Mouse (Mus musculus) C2C12 (cell line): ENCODE data around the gene Adora1. TPM values are rescaled to one million over a fixed set of nuclear protein-coding genes. Genes with fewer than 3 reads are reported as not detected.

Experiments
- H3K27me3 ChIP-seq: one replicate; pipeline ENCODE4 v1.6.1; 2011; ENCODE audit not compliant: control insufficient read depth, insufficient read depth, insufficient read length
- H3K36me3 ChIP-seq: one replicate; pipeline ENCODE4 v1.6.1; 2011; ENCODE audit not compliant: control insufficient read depth, insufficient read depth
- H3K4me3 ChIP-seq: one replicate; pipeline ENCODE4 v1.5.1; 2011; ENCODE audit warnings: mild to moderate bottlenecking, control low read depth; ENCODE audit not compliant: poor library complexity, insufficient read depth, severe bottlenecking
- H3K79me2 ChIP-seq: one replicate; pipeline ENCODE4 v1.6.1; 2011; ENCODE audit not compliant: control insufficient read depth, insufficient read depth
- H3K79me3 ChIP-seq: one replicate; pipeline ENCODE4 v1.6.1; 2011; ENCODE audit warnings: low read depth, control low read depth
- H3ac ChIP-seq: one replicate; pipeline ENCODE3; 2011; ENCODE audit warnings: low read depth; ENCODE audit not compliant: control insufficient read depth, insufficient read length
- CEBPB ChIP-seq: IDR thresholded peaks from one replicate; pipeline ENCODE4 v1.6.1; 2011; ENCODE audit warnings: low read depth, mild to moderate bottlenecking, control low read depth, moderate library complexity
- CTCF ChIP-seq: IDR thresholded peaks from one replicate; pipeline ENCODE4 v1.5.1; 2011; ENCODE audit not compliant: control insufficient read depth, insufficient read depth, insufficient read length
- FOSL1 ChIP-seq: IDR thresholded peaks from one replicate; pipeline ENCODE4 v1.8.0; 2011; ENCODE audit warnings: mild to moderate bottlenecking, low read length; ENCODE audit not compliant: poor library complexity, insufficient read depth, severe bottlenecking
- MAX ChIP-seq: IDR thresholded peaks from one replicate; pipeline ENCODE4 v1.6.1; 2011; ENCODE audit warnings: mild to moderate bottlenecking, control low read depth
- MYOD1 ChIP-seq: IDR thresholded peaks from one replicate; pipeline ENCODE4 v1.6.1; 2011; ENCODE audit warnings: low read depth; ENCODE audit not compliant: control insufficient read depth, insufficient read length
- MYOG ChIP-seq: IDR thresholded peaks from one replicate; pipeline ENCODE4 v1.6.1; 2011; ENCODE audit not compliant: control insufficient read depth, insufficient read length; ENCODE audit errors: extremely low read depth
- USF1 ChIP-seq: IDR thresholded peaks from one replicate; pipeline ENCODE4 v1.6.1; 2011; ENCODE audit warnings: low read depth, mild to moderate bottlenecking, control low read depth, moderate library complexity
- polyA plus RNA-seq: library from polyadenylated mRNA; unstranded; fragments of >200 nt; fragmentation: generic; extraction: Trizol; gene quantifications from one replicate; pipeline ENCODE4 v1.2.1, GENCODE M21; 2012; ENCODE audit warnings: missing spikeins

Adora1 gene
- polyA plus RNA-seq, 1 experiment = 0.05 TPM

GRCm38 (mm10) chr1:134151655-134152412, 83.4 kb downstream of the Adora1 start:
- Histone ChIP-seq H3K36me3 (no peaks in the 10 kb centered on the region), H3K79me3 (no peaks in the 10 kb centered on the region), H3ac (no peak overlapping the region), H3K27me3 (peaks cover 22% of the 10 kb centered on the region), H3K4me3 (no peak overlapping the region), H3K79me2 (no peaks in the 10 kb centered on the region)
- TF ChIP-seq CEBPB (no peak), CTCF (peak; percentile 80)

DNA sequence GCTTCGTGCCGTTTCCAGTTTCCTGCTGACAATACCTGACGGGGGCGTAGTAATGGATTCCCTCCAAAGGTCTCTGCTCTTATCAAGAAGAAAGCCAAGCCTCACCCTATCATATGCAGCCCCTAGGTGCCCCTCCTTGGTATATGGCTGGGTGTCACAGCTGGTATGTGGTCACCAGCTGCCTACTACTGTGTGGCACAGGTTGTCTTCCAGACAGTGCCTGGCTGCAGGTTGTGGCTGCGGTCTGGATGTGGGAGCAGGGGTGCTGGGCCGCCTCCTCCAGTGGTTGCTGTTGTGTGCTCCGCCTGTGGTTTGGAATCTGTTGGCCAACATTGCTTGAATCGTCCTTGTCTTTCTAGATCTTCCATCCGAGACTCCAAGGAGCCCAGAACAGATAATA, 84.5 kb downstream of the Adora1 start:
- no peak for TF ChIP-seq MYOG
- no peak for TF ChIP-seq USF1
- TF ChIP-seq CTCF = no peak
- TF ChIP-seq MYOD1 = no peak
- TF ChIP-seq CEBPB = no peak
- no peak for TF ChIP-seq FOSL1
- no peak for TF ChIP-seq MAX
- no peak overlapping the region for H3ac ChIP-seq
- peaks cover 27% of the 10 kb centered on the region for H3K27me3 ChIP-seq
- no peaks in the 10 kb centered on the region for H3K79me3 ChIP-seq
- H3K36me3 ChIP-seq = no peaks in the 10 kb centered on the region
- no peak overlapping the region for H3K4me3 ChIP-seq
- H3K79me2 ChIP-seq = no peaks in the 10 kb centered on the region

DNA sequence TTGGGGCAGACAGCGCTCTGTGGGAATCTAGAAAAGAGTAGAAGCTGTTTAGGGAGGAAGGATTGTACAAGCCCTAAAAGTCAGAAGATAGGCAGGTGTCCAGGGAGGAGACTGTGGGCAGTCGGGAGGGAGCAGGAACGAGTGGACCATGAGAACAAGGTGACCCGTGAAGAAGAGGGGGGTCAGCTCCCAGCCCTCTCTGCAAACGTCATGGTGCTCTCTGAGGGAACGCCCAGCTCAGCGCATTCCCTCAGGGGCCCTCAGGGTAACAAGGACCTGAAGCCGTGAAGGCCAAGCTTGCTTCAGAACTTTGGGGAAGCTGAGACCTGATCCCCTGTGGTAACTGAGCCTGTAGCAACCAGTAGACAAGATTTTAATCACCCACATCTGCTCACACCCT, 85.2 kb downstream of the Adora1 start:
- Histone ChIP-seq H3K36me3 (no peaks in the 10 kb centered on the region), H3K4me3 (no peak overlapping the region), H3K79me3 (no peaks in the 10 kb centered on the region), H3ac (no peak overlapping the region), H3K79me2 (no peaks in the 10 kb centered on the region), H3K27me3 (peaks cover 33% of the 10 kb centered on the region)
- no peak for TF ChIP-seq FOSL1
- no peak for TF ChIP-seq CTCF
- TF ChIP-seq MAX = no peak
- no peak for TF ChIP-seq USF1
- no peak for TF ChIP-seq MYOG
- no peak for TF ChIP-seq MYOD1
- no peak for TF ChIP-seq CEBPB

Other genes with a start within 250 kb of the Adora1 start
- gene Fmod, start 198.2 kb downstream of the Adora1 start, polyA plus RNA-seq = 0.53 TPM
- gene Btg2, start 156.3 kb downstream of the Adora1 start, polyA plus RNA-seq = 10.2 TPM
- gene Chit1, start 124.2 kb downstream of the Adora1 start, polyA plus RNA-seq = 0.02 TPM
- gene Chil1, start 53.3 kb downstream of the Adora1 start, polyA plus RNA-seq = 0.08 TPM
- gene Mybph, start 42.0 kb downstream of the Adora1 start, polyA plus RNA-seq = 1.4 TPM
- gene Myog, start 54.6 kb upstream of the Adora1 start, polyA plus RNA-seq = 22.0 TPM
- 0.35 TPM for gene Ppfia4, start 97.5 kb upstream of the Adora1 start, polyA plus RNA-seq
- 85.2 TPM for gene Tmem183a, start 126.5 kb upstream of the Adora1 start, polyA plus RNA-seq
- not detected for gene 4933406M09Rik, start 150.5 kb upstream of the Adora1 start, polyA plus RNA-seq
- gene Cyb5r1, start 170.1 kb upstream of the Adora1 start, polyA plus RNA-seq = 68.4 TPM
- 65.7 TPM for gene Adipor1, start 179.9 kb upstream of the Adora1 start, polyA plus RNA-seq
- 6.5 TPM for gene Klhl12, start 220.1 kb upstream of the Adora1 start, polyA plus RNA-seq